Mouse (Mus musculus) thymus, postnatal 25 days (tissue): ENCODE results near the gene Tatdn2.

Experiments used
- DNase-seq: peaks from one replicate; pipeline ENCODE4 v3.0.0; 2022

The Tatdn2 gene

DNA sequence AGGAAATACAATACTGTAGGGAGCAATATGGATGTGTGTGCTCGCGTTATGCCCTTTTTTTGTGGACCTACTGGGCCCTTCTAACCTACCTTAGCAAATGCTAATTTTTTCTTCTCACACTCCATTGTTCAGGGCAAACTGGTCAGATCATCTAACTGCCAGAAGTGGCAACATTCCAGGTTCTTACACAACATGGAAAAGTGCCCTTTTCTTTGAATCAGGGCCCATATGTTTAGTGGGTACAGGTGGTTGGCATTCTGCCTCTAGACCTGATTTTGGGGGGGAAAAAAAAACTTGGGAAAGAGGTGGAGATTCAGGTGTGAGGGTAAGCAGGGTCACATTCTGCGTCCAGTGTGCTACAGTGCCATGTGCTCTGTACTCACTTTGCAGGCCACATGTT is 20.7 kb downstream of the Tatdn2 start:
- DNase-seq, result no peak

DNA sequence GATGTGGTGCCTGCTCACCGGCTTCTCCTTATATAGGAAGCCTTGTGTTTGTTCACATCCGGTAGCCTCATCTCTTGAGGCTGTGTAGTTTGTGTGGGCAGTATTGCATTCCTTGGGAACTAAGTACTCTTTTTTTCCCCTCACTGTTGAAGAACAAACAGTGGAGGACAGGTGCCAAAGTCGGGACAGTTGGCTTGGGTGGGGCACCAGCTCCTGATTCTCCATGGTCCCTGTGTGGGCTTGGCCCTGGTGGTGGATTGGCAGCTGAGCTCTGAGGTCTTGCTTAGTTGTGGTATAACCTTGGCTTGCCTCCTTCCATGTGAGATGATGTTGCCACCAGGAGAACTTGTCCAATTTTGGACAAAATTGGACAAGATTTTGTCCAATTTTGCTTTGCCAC is 23.0 kb downstream of the Tatdn2 start, which contains the start of gene Ghrl:
Gene Ghrl (minus strand): TSS at position 3 of the 400 bp plus-strand sequence.
- no peak for DNase-seq

DNA sequence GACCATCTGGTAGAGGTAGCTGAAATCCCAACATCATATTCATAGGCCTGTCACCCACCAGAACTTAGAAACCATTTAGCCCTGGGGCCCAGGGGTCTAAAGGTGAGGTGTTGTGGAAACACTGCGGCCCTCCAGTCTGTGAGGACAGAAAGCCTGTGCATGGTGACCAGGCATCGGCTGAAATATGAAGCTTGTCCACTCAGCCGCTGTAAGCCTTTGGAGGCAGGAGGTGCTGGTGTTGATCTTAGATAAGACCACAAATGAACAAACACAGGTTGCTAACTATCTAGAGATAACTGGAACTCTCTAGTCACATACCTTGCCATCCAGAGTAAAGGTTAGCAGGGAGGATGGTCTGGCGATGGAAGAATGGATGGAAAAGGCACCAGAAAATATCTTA is 24.2 kb downstream of the Tatdn2 start:
- no peak for DNase-seq

DNA sequence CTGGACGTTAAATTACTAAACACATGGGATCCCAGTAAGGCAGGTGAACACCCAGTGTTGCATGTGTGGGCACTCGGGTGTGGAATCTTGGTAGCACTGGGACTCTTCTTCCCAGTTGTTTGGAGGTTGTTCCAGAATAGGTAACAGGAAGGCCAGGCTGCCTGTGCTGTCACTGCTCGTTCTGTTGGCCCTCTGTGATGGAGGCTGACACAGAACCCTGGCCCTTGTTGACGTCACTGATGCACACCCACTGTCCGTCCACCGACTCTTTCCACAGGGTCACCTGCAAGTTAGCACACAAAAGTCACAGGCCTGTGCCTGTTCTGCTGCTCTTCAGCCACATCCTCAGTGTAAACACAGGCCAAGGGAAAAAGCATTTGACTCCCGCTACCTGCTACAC is 31.3 kb downstream of the Tatdn2 start:
- DNase-seq, result no peak

DNA sequence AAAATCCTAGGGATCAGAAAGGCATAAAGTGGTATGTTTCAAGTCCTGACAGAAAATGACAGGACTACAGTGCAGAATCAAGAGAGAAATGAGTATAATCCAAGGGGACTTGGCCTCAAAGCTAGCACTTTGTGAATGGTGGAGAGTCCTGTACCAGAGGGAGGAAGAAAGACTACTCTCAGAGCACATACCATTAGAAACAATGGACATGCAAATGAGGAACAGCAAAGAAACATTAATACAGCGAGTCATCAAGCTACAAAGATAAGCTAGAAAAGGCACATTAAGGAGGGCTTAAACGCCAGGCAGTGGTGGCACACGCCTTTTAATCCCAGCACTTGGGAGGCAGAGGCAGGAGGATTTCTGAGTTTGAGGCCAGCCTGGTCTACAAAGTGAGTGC is 34.4 kb downstream of the Tatdn2 start:
- DNase-seq, result no peak

DNA sequence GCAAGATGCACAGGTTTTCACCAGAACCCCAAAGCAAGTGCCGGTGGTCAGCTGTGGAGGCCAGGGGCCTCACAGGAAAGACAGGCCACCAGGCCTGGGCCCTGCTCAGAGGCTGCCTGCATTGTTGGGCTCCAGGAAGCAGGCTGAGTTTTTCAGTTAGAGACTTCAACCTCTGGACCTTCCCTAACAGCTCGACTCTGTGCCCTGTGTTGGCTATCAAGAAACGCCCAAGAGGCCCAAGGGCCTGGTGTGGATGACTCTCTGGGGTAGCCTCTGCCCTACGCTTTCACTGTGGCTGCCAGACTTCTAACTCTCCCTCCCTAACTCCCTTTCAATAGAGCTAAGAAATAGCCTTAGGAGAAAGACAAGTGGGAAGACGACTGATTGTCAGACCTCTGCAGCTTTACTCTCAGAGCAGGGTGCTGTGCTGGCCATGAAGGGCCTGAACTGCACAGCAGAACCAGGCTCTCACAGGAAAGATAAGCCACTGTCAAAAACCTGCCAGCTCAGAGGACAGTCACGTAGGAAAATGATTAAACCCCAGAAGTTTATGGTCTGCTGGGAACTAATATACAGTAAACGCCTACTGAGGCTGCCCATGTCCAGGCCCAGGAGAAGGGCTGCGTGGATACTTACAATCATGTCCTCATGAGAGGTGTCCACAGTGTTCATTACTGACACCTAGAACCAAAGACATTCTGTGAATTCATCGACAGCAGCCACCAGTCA is 40.6 kb downstream of the Tatdn2 start:
- DNase-seq, result no peak

DNA sequence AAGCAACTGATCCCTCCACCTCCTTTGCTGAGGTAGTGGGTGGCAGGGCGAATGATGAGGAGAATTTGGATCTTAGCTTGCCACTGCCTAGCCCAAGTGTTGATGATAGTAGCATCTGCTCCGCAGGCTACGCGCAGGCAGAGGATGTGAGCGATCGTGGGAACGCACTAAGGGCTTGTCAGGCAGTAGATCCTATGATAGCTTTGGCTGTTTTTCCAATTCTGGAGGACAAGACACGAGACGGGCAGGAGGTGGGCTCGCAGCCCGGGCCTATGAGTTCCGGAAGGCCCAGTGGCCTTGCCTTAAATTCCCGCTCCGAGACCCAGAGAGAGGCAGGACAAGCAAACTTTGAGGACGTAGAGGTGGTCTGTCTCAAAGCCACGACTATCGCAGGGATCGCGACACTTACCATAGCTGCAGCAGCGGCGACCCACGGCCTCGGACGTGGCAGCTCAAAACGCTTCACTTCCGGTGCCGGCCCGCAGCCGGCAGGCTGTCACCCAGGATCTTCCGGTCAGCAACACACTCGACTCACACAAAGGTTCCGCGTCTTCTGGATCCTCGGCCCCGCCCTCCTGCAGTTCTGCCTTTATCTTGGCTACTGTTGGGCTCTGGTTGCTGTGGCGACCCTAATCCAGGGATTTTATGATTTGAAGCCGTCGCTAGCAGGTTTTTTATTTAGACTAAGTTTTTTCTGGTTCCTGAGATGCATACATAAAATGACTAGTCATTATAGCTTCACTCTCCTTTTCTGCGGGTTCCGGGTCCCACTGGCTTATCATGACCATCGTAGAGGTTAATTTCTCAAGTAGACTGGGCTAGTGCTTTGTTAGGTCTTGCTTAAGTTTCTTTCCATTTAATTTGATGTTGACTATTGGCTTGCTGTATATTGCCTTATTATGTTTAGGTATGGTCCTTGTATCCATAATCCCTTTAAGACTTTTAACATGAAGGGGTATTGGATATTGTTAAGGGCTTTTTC is 43.7 kb downstream of the Tatdn2 start, which contains the start of gene Sec13:
Gene Sec13 (minus strand): TSS at position 508 of the 982 bp plus-strand sequence.
- peak; percentile 87 for DNase-seq

DNA sequence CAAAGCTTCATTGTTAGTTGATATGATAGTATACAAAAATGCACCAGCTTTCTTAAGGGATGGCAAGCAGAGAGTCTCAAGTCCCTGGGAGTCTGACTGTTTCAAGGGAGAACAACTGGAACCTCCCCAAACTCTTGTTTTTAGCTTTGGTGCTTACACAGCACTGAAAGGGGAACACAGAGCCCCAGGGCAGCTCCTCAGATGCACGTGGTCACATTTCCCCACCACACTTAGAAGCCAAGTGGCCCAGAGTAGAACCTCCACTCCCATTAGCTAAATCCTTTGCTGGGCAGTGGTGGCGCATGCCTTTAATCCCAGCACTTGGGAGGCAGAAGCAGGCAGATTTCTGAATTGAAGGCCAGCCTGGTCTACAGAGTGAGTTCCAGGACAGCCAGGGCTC is 44.6 kb downstream of the Tatdn2 start:
- no peak for DNase-seq

DNA sequence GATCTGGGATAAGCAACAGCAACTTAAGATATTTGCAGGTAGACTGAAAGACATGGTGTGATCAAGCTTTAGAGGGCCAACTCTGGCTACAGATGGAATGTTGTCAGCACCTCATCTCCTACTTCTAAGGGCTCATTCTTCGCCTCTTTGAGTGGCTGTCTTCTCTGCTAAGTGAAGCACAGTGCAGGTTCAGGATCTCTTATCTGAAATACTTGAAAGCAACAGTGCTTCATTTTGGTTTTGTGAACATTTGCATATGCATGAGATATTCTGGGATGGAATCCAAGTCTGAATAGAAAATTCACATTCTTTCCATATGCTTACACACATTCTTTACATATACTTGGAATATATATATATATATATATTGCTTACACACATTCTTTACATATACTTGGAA is 45.5 kb downstream of the Tatdn2 start:
- DNase-seq, result no peak

DNA sequence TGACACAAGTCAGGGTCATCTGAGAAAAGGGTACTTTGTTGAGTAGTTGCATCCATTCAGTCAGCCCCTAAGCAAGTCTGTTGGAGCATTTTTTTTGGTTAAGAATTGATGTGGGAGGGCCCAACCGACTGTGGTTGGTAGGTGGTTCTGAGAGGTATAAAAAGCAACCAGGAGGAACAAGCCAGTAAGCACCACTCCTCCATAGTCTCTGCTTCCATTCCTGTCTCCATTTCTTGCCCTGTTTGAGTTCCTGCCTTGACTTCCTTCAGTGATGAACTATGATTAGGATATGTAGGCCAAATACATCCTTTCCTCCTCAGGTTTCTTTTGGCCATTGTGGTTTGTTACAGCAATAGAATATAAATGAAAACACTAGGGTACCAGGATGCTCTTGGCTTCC is 46.3 kb downstream of the Tatdn2 start:
- no peak for DNase-seq

DNA sequence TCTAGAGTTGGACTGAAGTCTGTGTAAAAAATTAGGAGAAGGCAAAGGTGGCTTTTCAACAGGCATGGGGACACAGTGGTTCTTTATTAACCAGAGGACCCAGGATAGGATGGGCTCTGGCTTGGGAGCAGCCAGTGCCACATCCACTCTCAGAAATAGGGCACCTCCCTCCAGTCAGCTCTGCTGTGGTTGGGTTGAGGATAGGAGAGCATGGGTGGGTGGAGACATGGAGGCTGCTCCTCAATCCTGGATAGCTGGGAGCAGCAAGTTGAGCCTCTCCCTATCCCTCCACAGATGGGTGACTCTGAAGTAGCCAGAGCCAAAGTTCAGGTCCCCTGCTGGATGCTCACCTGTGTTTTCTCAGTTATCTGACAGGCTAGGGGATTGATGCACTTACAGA is 48.3 kb downstream of the Tatdn2 start:
- DNase-seq, result no peak

DNA sequence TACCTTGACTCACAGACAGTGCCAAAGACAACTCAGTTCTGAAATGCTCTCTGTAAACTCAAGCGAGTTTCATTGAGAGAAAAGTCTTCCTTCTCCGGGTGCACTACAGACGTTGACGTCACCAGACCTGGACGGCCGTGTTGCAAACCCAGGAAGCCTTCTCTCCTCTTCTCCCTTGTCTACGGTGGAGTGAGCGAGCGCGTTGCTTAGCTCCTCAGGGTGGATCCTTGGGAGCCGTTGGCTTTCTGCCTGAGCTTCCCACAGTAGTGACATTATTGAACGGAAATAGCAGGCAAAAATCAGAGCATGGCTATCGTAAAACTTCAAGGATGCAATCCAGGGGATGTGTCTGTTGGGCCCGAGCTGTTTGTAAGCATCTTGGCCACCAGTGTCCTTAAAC is 50.4 kb downstream of the Tatdn2 start:
- DNase-seq, result no peak

DNA sequence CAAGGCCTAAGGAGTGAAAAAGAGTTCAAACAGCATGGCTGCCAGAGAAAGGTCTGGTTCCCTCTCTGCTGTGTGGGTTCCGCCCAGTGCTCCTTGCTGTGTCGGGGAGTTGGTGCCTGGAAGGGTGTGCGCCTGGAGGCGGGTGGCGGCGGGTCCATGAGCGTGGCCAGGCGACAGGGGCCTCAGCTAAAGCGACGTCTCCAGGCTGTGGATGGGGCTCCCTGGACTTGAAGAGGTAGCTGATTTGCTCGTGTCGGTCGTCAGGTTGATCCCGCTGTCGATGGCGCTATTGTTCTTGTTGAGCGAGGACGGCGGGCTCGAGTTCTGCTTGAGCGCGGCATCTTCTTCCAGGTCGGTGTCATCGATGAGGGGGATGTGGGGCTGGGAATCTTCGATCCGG is 51.5 kb downstream of the Tatdn2 start:
- peak; percentile 12 for DNase-seq

DNA sequence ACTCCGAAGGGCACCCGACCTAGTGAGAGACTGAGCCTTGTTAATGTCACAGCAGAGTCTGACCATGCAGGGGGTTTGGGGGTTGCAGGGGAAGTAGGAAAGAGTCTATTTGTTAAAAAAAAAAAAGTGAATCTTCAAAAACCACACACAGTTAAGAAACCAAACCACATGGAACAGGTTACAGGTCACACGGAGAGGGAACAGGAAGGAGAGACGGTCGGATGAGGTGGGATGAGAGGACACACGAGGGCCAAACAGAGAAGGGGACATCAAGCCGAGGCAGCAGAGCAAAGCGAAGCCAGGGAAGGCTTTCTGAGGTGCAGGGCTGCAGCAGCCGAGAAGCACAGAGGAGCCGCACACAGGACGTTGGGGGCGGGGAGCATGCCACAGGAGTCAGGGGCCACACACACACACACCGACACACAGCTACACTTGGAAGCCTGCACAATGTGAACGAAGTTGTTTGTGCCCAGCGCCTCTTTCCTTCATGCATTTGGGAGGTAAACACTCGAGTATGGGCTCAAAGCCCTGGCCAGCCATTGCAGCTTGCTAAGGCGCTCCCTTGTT is 52.4 kb downstream of the Tatdn2 start:
- peak; percentile 46 for DNase-seq
